Mouse (Mus musculus) layer of hippocampus, adult 8-10 months (tissue): Measurements from ENCODE around the gene Etv3. TPM values are rescaled to one million over a fixed set of nuclear protein-coding genes. Genes with fewer than 3 reads are reported as not detected.
A peak's percentile ranks its signal among the peaks of the same experiment; 100 is the strongest.
"Not testable (repeated sequence)": the region's sequence is repeated elsewhere in the genome, so short reads cannot be mapped to it uniquely, and the experiment has no call there.

Experiments used
- DNase-seq, 2 experiments: peaks; one replicate each; pipeline ENCODE4 v3.0.0; 2022; ENCODE audit warnings: low spot score in 2 of 2
- total RNA-seq, 4 experiments: library from RNA; stranded (reverse); gene quantifications; 2 replicates each; pipeline ENCODE4 v1.2.4; 2022

Etv3 gene
- total RNA-seq, 4 experiments from 2014 or later: 24.2 to 26.8 (median 25.4) TPM

DNA sequence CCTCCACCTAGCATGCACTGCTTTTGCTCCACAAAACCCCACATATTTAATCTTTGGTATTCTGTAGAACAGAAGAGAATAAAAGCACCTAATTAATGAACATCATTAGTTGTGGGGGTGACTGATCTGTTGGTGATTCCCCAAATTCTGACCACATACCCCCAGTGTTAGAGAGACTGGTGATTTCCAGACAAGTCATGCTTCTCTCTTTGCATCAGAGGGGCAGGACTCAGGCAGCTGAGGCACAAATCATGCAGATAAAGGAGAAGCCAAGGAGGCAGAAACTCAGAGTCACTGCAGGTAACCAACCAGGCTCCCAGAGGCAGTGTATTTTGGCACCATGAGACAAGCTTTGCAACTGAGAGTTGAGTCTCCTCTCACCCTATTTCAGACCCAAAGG is 6.8 kb upstream of the Etv3 start:
- DNase-seq: no peak

DNA sequence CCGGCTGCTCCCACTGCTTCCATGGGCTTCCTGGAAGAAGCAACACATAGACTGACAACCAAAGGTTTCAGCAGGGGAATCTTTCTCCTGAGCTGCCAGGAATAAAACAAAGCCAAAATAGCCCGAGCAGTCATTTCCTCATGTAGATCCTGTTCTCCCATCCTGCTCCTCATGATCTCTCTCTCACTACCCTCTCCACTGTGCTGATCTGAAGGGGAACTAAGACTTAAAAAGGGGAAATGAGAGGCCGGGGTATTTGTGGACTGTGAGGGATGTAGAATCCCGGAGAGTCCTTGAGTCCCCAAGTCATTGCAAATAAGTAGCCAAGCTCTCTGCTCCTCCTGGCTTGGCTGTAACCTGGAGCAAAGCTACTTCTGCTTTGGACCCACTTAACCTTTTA is 4.1 kb upstream of the Etv3 start:
- DNase-seq: no peak

DNA sequence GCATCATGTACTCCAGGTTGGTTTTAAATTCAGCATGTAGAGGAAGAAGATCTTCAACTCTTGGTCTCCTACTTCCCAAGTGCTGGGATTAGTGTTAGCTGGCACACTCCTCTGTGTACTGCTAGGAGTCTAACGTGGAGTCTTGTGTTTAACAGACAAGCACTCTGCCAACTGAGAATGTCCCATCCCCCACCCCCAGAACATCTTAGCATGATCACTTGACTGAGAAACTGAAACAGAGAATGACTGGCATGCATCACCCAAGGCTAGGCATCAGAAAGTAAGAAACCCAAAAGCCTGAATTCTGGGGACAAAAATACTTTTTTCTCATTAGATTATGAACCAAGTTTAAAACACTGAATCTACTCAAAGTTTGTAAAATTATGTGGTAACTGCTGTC is 3.4 kb upstream of the Etv3 start:
- DNase-seq: no peak

DNA sequence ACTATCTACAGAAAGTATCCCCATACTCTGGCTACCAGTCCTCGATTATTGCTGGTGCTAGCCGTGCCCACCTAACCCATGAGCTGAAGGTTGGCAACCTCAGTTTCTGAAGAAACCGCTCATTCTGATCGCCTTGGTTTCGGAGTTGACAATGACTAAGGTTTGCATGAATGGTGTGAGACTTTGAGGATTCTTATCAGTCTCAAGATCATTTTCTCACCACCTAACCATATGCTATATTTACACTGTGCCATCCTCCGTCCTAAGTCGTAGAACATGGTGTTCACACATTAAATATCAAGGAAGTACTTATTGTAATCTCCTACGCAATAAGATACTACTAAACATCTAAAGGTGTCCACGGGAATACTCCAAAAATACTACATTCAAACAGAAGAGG is 1.5 kb upstream of the Etv3 start:
- no peak for DNase-seq

DNA sequence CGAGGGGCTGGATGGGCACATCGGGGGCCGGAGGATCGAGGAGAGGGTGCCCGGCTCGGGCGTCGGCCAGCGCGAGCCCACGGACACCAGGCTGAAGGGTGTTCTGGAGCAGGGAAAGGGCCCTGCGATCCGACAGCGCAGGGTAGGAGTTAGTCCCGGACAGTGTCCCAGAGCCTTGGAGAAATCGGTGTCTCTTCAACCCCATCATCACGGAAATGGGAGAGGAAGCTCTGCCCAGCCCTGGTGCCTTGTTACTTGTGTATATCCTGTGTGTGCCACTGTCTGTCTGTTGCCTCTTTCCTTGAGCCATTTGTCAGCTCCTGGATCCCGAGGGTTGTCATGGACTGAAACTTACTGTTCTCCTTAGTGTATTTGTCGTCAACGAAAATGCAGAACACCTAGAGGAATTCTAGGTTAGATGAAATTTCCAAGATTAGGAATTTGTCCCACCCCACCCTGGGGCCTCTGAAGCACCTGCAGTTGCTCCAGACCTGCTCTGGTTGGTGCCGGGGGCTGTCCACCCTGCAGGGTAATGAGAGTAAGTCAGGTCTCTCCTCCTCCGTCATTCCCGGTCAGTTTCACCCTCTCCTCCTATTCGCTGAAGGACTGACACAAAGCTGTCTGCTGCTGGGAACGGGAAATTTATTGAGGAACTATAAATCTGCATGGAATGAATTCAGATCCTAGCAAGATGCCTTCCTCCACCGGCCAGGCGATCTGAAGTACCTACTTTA is 797 bp downstream of the Etv3 start:
- no peak for DNase-seq

DNA sequence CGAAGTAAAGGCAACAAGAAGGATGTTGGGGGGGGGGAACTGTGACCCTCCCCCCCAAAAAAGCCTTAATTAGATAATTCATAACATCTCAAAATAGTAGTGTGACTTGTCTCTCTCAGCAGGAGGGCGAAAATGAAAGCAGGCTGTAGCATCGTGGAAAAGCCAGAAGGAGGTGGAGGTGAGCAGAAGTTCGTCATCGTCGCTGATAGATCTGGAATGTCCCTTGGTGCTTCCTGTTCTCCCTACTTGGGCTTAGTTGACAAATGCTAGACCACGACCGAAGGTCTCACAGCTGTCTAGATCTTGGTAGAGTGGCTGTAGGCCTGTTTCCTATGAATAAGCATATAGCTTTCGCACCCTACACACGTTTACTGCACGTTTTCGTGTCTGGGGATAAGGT is 1.9 kb downstream of the Etv3 start:
- no peak for DNase-seq

DNA sequence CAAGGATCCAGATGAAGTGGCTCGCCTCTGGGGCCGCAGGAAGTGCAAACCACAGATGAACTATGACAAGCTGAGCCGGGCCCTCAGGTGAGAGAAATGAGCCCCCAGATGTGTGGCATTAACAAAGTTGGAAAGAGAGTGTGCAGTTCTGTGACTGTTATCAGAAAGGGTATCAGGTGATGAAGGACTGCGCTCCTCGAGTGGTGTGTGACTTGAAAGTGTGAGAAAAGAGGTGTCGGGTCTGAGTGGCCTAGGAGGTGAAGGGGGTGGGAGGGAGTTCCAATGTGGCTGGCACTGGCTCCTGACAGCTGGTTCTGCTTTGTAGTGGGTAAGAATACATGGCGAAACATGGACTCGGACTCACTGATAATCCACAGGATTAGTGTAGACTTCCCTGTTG is 2.8 kb downstream of the Etv3 start:
- no peak for DNase-seq

DNA sequence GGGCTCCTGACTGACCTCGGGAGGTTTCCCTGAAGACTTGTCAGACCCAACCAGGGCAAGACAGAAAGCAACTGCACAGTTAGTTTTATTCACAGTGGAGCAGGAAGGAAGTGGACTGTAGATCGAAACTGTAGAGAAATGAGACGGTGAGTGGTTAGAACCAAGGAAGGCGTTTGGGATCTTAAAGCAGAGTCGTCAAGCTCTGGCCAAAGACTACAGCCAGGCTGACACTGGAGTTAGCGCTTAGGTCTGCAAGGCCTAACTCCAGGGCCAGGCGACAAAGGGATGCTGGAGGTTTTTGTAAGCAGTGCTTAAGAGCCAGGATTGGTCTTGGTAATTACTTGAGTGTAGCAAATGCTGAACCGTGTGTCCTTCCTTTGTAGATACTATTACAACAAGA is 3.6 kb downstream of the Etv3 start:
- no peak for DNase-seq

DNA sequence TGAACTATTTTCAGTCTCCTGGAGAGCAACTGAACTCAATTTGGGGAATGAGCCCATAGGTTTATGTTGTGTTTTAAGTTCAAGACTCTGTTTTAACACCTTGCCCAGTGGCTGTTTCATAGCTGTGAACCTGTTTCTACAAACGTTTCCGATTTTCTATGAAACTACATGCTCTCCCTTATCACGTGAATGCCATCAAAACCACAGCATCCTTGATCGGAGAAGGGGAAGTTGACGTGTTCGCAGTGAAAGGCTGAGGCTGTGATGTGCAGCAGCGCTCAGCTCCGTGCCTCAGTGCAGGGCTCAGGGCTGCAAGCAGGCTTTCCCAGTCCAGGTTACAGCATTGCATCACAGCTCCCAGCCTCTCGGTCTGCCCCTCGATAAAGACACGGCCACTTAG is 4.4 kb downstream of the Etv3 start:
- DNase-seq: no peak

DNA sequence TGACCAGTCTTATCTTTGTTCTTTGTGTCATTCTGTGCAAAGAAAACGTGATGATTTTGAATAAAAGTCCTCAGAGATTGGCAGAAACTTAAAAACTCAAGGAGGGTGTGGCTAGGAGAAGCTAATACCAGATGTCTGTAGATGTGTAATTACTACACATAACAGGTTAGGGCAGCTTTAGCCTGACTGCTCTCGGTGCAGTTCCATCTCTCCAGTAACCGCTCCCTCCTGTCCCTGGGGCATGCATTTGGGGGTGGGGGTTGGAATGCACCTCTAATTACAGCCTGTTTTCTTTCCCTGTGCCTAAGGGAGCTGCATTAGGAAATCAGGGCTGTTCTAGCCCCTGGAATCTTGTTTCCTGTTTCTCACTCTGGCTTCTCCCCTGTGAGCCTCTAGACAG is 5.0 kb downstream of the Etv3 start:
- no peak for DNase-seq

DNA sequence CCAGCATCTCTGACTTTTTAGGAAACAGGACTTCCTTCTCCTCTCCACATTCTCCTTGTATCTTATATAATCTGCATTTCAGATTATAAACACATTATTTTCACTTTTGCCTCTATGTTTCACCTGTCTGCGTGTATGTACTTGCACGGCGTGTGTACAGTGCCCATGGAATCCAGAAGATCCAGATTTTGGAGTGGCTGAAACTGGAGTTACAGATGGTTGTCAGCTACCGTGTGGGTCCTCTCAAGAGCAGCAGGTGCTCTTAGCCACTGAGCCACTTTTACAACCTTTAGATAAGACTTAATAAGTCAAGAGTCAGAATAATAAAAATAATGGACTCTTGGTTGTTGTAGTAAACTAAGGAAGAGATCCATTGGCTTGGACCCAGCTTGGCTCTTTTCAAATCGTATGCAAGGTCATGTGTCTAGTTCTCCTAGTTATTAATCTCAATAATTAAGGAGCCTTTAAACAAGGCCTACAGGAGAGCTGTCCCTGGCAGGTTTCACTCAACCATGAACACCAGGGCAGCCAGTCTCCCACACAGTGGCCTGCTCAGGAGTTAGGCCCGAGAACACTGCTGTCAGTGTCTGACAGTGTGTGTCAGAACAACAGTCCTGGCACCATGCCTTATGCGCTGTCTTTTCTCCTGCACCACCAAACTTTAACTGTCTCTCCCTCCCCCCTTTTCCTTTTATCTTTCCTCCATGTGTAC is 8.6 kb downstream of the Etv3 start:
- no peak for DNase-seq

DNA sequence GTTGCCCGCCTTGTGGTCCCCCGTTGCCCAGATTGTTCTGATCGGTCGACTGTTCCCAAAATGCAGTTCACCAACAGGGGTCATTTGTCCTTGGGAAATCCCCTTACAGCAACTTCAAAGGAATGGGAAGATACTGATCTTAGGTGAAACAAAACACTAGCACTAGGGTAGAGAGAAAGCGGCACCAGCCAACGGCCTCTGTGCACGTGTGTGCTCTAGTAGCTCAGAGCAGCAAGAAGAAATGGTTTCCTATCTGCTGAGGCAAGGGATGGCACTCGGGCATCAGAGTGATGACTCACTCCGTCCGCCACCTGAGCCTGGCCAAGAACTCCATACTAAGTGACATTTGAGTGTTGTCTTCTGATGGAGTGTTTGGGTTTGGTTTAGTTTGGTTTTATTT is 12.8 kb downstream of the Etv3 start:
- DNase-seq: no peak

DNA sequence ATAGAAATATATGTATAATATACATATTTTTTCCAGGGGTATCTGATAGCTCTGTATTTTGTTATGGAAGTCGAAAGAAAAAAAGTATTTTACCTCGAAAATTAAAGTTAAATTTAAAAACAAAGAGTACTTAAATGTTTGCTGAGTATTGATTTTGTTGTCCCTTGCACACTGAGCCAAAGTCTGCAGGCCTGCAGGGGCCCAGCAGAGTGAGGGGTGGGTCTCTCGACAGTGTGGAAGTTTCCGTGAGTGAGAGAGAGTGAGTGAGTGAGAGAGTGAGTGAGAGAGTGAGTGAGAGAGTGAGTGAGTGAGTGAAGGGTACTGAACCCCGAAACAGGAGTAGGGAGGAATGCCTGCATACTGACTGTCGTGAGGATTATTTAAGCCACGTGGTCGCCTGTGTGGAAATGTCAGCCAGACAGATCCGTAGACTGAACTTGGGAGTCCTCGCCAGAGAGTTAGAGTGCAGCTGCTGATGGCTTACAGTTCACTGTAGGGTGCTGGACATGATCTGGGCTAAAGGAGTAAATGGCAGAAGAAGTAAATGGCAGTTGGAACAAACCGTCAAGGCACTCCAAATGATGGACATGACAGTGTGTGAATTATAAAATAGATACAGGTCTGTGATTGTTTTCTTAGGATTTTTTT is 14.9 kb downstream of the Etv3 start:
- DNase-seq: no peak

DNA sequence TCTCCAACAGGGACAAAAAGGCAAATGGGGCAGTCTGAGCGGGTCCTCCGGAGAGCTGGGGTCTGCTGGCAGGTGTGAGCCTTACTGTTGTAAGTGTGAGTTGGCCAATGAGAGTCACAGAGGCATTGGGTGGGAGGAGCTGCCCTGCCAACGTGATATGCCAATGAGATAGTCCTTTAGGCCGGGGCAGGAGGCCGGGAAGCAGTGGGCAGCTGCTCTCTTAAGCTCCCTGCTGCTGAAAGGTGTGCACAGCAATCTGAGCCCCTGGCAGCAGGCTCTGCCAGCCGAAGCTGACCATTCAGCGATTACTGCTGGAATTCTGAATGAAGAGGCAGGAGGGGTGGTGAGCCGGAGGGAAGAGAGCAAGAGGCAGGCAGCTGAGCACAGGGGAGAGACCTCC is 15.5 kb downstream of the Etv3 start:
- no peak for DNase-seq

DNA sequence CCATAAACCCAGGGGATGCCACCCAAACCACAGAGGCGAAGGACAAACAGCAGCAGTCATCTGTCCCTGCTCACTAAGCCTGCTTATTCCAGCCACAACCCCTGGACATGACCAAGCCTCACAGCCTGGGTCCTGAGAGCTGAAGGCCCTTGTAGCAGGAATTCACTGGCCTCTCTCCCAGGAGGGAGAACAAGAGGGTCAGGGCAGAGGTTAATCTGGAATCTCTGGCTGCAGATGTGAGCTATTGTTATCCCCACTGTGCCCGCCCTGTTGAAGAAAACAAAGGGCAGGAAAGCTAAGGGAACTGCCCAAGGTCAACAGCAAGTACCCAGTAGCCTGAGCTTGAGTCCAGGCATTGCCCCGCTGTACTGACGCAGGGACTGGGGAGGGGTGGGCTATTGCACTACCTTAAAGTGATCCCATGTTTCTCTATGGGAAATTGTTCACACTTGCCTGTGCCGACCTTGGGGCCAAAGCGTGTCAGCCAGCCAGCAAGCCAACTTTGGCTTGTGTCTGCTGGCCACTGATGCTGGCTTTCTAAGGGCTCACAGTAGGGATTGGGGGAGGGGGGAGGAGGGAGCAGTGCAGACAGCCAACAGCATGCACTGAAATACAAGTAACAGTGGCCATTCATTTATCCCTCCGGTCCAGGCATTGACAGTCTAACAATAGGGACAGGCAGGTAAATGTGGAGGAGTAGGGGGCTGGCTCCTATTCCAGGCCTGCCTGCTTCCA is 17.4 kb downstream of the Etv3 start:
- DNase-seq: no peak

DNA sequence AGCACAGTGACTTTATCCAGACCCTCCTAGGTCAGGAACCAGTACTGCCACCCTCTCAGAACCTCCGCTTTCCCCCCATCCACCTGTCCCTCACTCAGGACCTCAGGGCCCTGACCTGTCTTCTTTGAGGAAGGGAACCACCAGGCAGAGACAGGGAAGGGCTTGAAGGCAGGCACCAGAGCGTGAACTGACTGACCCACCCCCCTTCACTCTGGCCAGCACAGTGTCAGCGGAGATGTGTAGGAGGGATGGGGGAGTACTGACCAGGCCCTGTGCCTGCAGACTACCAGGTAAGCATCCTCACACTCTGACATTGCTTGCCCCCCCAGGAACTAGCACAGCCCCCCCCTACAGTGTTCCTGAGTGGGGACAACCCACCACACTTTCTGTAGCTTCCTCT is 20.3 kb downstream of the Etv3 start:
- DNase-seq: no peak

DNA sequence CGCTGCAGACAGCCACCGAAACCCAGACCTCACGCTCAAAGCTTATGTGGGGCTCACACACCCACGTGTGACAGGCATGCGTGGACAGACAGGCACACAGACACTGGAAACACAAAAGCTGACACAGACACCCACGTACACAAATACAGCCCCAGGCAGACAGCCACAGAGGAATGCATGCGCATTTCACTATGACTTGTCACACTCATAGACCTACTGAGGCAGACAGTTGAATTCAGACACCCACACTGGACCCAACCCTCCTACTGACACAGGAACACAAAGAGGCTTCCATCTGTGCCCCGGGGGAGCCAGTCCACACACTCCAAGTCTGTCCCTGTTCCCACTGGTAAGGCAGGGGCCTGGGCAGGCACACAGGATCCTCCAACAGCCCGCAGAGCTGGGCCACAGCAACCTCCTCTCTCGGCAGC is 21.1 kb downstream of the Etv3 start:
- DNase-seq: peak; percentile 59 to 72

DNA sequence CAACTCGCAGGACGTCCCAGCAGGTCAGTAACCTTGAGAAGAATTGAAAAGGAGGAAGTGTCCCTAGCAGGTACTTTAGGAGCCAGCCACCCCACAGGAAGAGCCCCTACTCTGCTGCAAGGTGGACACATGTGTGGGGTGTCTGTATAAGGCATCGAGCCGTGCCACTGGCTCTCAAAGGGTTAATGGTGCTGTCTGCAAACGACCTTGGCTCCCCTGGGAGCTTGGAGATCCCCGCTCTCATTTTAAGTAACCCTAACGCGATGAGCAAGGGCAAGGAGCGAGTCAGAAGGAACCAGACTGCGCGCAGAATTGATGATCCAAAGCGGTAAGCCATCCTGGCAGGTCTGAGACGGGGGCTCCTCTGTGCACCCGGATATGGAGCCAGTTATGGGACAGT is 24.7 kb downstream of the Etv3 start:
- DNase-seq: no peak

DNA sequence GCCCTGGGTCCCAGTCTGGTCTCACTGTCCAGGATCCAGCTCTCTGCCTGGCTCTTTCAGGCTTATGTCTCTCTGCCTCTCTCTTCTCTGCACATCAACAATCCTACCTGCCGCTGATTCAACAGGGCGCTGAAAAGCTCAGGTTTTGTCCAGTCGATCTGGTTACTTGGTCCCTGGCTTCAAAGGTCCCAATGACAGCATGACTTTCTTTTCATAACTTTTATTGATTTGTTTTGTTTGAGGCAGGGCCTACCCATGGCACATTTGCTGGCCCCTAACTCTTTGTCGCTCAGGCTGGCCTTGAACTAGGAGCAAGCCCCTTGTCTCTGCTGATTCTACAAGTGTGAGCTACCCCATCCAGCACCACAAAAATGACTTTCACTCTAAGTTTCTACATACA is 27.1 kb downstream of the Etv3 start:
- no peak for DNase-seq

DNA sequence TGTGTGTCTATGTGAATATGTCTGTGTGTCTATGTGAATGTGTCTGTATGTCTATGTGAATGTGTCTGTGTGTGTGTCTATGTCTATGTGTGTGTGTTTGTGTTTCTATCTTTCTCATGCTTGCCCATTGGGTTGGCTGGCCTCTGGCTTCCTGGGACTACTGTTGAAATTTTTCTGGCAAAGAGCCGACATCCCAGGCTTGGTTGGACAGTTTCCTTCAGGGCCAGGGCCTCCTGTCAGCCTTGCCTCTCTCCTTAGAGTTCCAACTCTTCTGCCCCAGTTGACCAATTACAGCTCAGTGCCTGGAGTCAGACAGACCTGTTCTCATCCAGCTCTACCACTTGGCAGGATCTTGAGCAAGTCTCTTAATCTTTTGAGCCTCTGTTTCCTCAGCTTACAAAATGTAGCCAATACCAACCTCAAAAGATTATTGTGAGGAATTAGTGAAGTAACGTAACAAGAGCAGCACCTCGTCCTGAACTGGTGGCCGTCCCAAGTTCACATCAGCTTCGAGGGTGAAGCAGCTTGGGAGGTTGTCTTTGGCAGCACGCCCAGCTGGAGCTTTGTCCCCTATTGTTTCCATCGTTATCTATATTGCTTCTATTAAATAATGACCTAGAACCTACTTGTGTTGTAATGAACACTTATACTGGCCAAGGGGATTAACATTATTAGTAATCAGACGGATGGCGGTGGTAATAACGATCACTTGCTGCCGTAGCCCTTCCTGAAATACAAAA is 28.2 kb downstream of the Etv3 start:
- no peak for DNase-seq

DNA sequence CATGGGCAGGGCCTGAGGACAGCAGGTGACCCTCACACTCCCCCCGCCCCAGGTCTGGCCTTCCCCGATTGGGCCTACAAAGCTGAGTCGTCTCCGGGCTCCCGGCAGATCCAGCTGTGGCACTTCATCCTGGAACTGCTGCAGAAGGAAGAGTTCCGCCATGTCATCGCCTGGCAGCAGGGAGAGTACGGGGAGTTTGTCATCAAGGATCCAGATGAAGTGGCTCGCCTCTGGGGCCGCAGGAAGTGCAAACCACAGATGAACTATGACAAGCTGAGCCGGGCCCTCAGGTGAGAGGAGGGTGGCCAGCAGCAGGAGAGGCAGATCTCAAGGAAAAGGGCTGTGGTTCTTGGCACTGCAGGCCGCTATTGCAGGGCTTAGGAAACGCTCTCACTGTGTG is 29.7 kb downstream of the Etv3 start:
- DNase-seq: not testable (repeated sequence)
